Mouse (Mus musculus): ENCODE results near the gene Arhgap10. TPM values are rescaled to one million over a fixed set of nuclear protein-coding genes. Genes with fewer than 3 reads are reported as not detected.
"Not testable (repeated sequence)": the region's sequence is repeated elsewhere in the genome, so short reads cannot be mapped to it uniquely, and the experiment has no call there.

Gene Arhgap10
- total and polyA plus RNA-seq, 3 experiments = 2.7 to 5.9 (median 4.8) TPM

GRCm38 (mm10) chr8:77328473-77328872, 189.3 kb downstream of the Arhgap10 start:
- Histone ChIP-seq H3K4me2 (ENCODE audit: insufficient read depth, low read depth, poor library complexity, severe bottlenecking) (no peak overlapping the region), H3K79me2 (replicated peaks; ENCODE audit: control insufficient read depth, extremely low read depth, insufficient read depth, poor library complexity, severe bottlenecking) (no peaks in the 10 kb centered on the region)

GRCm38 (mm10) chr8:77327326-77327725, 190.4 kb downstream of the Arhgap10 start:
- dilution Hi-C loops (cut with MboI; ENCODE audit: extremely low pct_ligation_motif_present, extremely low pct_unique_long_range_greater_than_20kb, low sequenced_read_pairs) (no loop called here), in situ Hi-C loops (cut with MboI; ENCODE audit: low pct_ligation_motif_present, low pct_unique_long_range_greater_than_20kb, low sequenced_read_pairs) (no loop called here)
- H3K4me1 ChIP-seq (ENCODE audit: control insufficient read depth in 1 of 2, insufficient read depth in 2 of 2) = peaks cover 0 to 5% of the 10 kb centered on the region in 2 experiments; a peak in 2 of 4 replicates
- no peak overlapping the region for H3K4me2 ChIP-seq (ENCODE audit: insufficient read depth, low read depth, poor library complexity, severe bottlenecking)
- no peak overlapping the region for H3K4me3 ChIP-seq (replicated peaks in 1 of 3; ENCODE audit: low read depth in 2 of 3, low read length in 2 of 3, poor library complexity in 1 of 3)
- H3K79me2 ChIP-seq (replicated peaks; ENCODE audit: control insufficient read depth, extremely low read depth, insufficient read depth, poor library complexity, severe bottlenecking) = no peaks in the 10 kb centered on the region
- H3K27ac ChIP-seq (ENCODE audit: insufficient read depth, low read depth) = no peak overlapping the region
- H3K9ac ChIP-seq (ENCODE audit: insufficient read depth, low read depth) = no peak overlapping the region
- no peak for DNase-seq (ENCODE audit: extremely low read depth)
- no peaks in the 10 kb centered on the region for H3K27me3 ChIP-seq (replicated peaks)
- no peaks in the 10 kb centered on the region for H3K9me3 ChIP-seq (replicated peaks; ENCODE audit: low read length)
- TF ChIP-seq MAX (IDR thresholded peaks at IDR 0.05; ENCODE audit: low read length) = no peak
- TF ChIP-seq SIN3A (IDR thresholded peaks at IDR 0.05; ENCODE audit: low read length) = no peak
- TF ChIP-seq CHD1 (IDR thresholded peaks at IDR 0.05; ENCODE audit: low read depth, low read length) = no peak
- TF ChIP-seq POLR2AphosphoS2 (IDR thresholded peaks at IDR 0.05; ENCODE audit: low read depth, low read length) = no peak
- no peak for TF ChIP-seq ZC3H11A (IDR thresholded peaks at IDR 0.05; ENCODE audit: low read depth, low read length)
- TF ChIP-seq USF1 (IDR thresholded peaks at IDR 0.05; ENCODE audit: low read depth, low read length) = no peak
- no peak for TF ChIP-seq ZMIZ1 (IDR thresholded peaks at IDR 0.05; ENCODE audit: low read depth, low read length)
- no peak for TF ChIP-seq IRF4 (IDR thresholded peaks at IDR 0.05; ENCODE audit: low read depth, low read length)
- no peaks in the 10 kb centered on the region for H3K36me3 ChIP-seq (replicated peaks in 1 of 2; ENCODE audit: control insufficient read depth in 1 of 2, insufficient read depth in 1 of 2, low read length in 1 of 2)

More at GRCm38 (mm10) chr8:77328473-77328872, 189.3 kb downstream of the Arhgap10 start:
- Histone ChIP-seq H3K4me1 (ENCODE audit: control insufficient read depth in 1 of 2, insufficient read depth in 2 of 2) (peaks cover 0 to 5% of the 10 kb centered on the region in 2 experiments; a peak in 2 of 4 replicates), H3K4me3 (replicated peaks in 1 of 3; ENCODE audit: low read depth in 2 of 3, low read length in 2 of 3, poor library complexity in 1 of 3) (no peak overlapping the region), H3K27ac (ENCODE audit: insufficient read depth, low read depth) (no peak overlapping the region), H3K9me3 (replicated peaks; ENCODE audit: low read length) (no peaks in the 10 kb centered on the region), H3K27me3 (replicated peaks) (no peaks in the 10 kb centered on the region), H3K36me3 (replicated peaks in 1 of 2; ENCODE audit: control insufficient read depth in 1 of 2, insufficient read depth in 1 of 2, low read length in 1 of 2) (no peaks in the 10 kb centered on the region), H3K9ac (ENCODE audit: insufficient read depth, low read depth) (no peak overlapping the region)
- DNase-seq (ENCODE audit: extremely low read depth) = no peak
- in situ Hi-C loops (cut with MboI; ENCODE audit: low pct_ligation_motif_present, low pct_unique_long_range_greater_than_20kb, low sequenced_read_pairs) = no loop called here
- TF ChIP-seq UBTF (IDR thresholded peaks at IDR 0.05; ENCODE audit: low read depth, low read length) (no peak), MEF2A (IDR thresholded peaks at IDR 0.05; ENCODE audit: borderline replicate concordance, low read depth, low read length) (no peak), E2F4 (IDR thresholded peaks at IDR 0.05; ENCODE audit: insufficient replicate concordance, low read depth, low read length) (no peak), ETS1 (conservative IDR thresholded peaks at IDR 0.05; ENCODE audit: low read depth, low read length) (no peak), ZKSCAN1 (IDR thresholded peaks at IDR 0.05; ENCODE audit: borderline replicate concordance, low read depth, low read length) (no peak), ZNF384 (IDR thresholded peaks at IDR 0.05; ENCODE audit: low read depth, low read length) (no peak), GABPA (IDR thresholded peaks at IDR 0.05; ENCODE audit: insufficient replicate concordance, low read depth, low read length) (no peak), NELFE (IDR thresholded peaks at IDR 0.05; ENCODE audit: low read depth, low read length) (no peak)
- dilution Hi-C loops (cut with MboI; ENCODE audit: extremely low pct_ligation_motif_present, extremely low pct_unique_long_range_greater_than_20kb, low sequenced_read_pairs) = no loop called here

GRCm38 (mm10) chr8:77322727-77323126, 195.0 kb downstream of the Arhgap10 start:
- H3K27me3 ChIP-seq (replicated peaks); in situ Hi-C loops (cut with MboI; ENCODE audit: low pct_ligation_motif_present, low pct_unique_long_range_greater_than_20kb, low sequenced_read_pairs); H3K79me2 ChIP-seq (replicated peaks; ENCODE audit: control insufficient read depth, extremely low read depth, insufficient read depth, poor library complexity, severe bottlenecking); DNase-seq (ENCODE audit: extremely low read depth); H3K9ac ChIP-seq (ENCODE audit: insufficient read depth, low read depth); H3K36me3 ChIP-seq (replicated peaks in 1 of 2; ENCODE audit: control insufficient read depth in 1 of 2, insufficient read depth in 1 of 2, low read length in 1 of 2); H3K4me1 ChIP-seq (ENCODE audit: control insufficient read depth in 1 of 2, insufficient read depth in 2 of 2); H3K4me3 ChIP-seq (replicated peaks in 1 of 3; ENCODE audit: low read depth in 2 of 3, low read length in 2 of 3, poor library complexity in 1 of 3); H3K27ac ChIP-seq (ENCODE audit: insufficient read depth, low read depth); dilution Hi-C loops (cut with MboI; ENCODE audit: extremely low pct_ligation_motif_present, extremely low pct_unique_long_range_greater_than_20kb, low sequenced_read_pairs); H3K9me3 ChIP-seq (replicated peaks; ENCODE audit: low read length); H3K4me2 ChIP-seq (ENCODE audit: insufficient read depth, low read depth, poor library complexity, severe bottlenecking): not testable (repeated sequence)

All from CH12.LX (cell line).